Mouse (Mus musculus) adrenal gland, postnatal 0 days (tissue): ENCODE data around the gene Zdhhc21. TPM values are rescaled to one million over a fixed set of nuclear protein-coding genes. Genes with fewer than 3 reads are reported as not detected.

Source experiments
- polyA plus RNA-seq: library from polyadenylated mRNA; unstranded; fragments of >200 nt; fragmentation: Nextera tagmentation; extraction: Ambion mirVana; gene quantifications from 2 replicates; pipeline ENCODE4 v1.2.1, GENCODE M21; 2015

The Zdhhc21 gene
- polyA plus RNA-seq, result 4.5 and 5.8 TPM in 2 replicates

GRCm38 (mm10) chr4:82859131-82860125 lies at the start of gene Zdhhc21:
Gene Zdhhc21, minus strand, starts transcription at chr4:82859958.

DNA sequence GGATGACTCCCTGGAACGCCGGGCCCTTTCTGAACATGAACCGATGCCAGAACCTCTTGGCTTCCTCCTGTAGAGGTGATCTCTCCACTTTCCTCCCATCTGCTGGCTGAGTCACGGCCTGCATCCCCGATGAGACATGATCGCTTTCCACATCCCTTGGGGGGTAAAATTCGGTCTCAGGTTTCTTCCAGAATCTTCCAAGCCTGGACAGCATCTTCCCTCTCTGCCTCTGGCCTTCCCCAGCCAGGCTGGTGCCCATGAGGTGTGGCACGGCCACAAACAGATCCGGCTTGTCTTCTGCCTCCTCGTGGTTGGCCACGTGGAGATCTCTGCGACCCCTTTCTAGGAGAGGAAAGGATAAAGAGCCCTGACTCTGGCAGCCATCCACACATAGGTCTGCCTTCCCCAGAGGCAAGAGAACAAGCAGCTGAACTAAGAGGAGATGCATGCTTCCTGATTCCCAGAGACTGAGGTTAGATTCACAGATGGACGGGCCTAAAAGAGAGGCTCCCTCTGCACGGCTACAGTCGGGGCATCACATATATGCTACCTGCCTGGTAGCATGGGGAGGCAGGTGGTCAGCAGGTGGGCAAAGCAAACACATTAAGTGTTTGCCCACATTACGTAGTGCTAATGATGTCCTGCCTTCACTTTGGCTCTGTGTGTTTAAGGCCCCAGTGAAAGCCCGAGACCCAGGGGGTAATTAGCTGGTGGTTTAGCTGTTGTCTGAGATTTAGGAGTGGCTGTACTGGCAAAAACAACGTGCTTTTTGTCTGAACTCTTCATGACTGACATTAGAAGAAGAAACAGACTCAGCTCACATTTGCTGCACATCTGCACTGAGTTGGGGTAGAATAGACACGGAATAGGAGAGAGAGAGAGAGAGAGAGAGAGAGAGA lies 25.1 kb upstream of the Zdhhc21 start, which contains the start of gene Cer1:
Cer1 (minus strand) TSS at position 513 of the 899 bp plus-strand sequence.

Other genes starting within 250 kb of the Zdhhc21 start
- gene Nfib, start 154.2 kb downstream of the Zdhhc21 start, polyA plus RNA-seq, result 23.5 and 25.0 TPM in 2 replicates
- gene Cer1, start 25.2 kb upstream of the Zdhhc21 start, polyA plus RNA-seq, result not detected in 2 replicates
- gene Frem1, start 192.4 kb upstream of the Zdhhc21 start, polyA plus RNA-seq, result 1.8 and 2.2 TPM in 2 replicates